Mouse (Mus musculus) liver, embryonic 14.5 days (tissue): ENCODE data around the gene Hoxb8.

Source experiments
- CTCF ChIP-seq: IDR thresholded peaks from 2 replicates; pipeline ENCODE4 v1.5.1; 2016; ENCODE audit warnings: antibody characterized with exemption, low read depth, control low read depth
- EP300 ChIP-seq: IDR thresholded peaks from 2 replicates; pipeline ENCODE4 v1.6.1; 2016; ENCODE audit warnings: antibody characterized with exemption, low read depth

- TF ChIP-seq CTCF (peak; percentile 68), EP300 (no peak)
Observed at GRCm38 (mm10) chr11:96240211-96240610, 41.5 kb upstream of the Hoxb8 start.
